Mouse (Mus musculus): ENCODE data around the gene Atp9a. TPM values are rescaled to one million over a fixed set of nuclear protein-coding genes. Genes with fewer than 3 reads are reported as not detected.
A peak's percentile ranks its signal among the peaks of the same experiment; 100 is the strongest.

Atp9a gene
- polyA plus RNA-seq, 1 experiment from 2014 or later = 15.0 TPM

DNA sequence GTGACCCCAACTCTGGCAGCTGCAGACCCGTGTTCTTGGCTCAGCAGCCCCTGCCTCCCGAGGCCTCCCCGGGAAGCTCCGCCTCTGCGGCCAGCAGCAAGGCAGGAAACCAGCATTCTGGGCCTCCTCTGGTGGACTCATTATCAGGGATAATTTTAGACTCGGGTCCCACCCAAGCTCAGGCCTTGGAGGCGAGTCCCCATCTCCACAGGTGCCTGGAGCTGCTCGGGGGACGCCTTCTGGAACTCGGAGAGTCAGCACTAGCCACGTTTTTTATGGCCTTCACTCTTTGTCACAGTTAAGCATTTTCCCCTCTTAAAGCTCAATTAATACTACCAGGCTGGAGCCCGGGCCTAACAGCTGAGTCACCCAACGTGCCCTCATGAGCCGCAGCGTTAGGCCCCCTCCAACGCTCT is 137.5 kb downstream of the Atp9a start:
- DNase-seq (ENCODE audit: low spot score) = no peak
- H3K27ac ChIP-seq = no peak overlapping the region

DNA sequence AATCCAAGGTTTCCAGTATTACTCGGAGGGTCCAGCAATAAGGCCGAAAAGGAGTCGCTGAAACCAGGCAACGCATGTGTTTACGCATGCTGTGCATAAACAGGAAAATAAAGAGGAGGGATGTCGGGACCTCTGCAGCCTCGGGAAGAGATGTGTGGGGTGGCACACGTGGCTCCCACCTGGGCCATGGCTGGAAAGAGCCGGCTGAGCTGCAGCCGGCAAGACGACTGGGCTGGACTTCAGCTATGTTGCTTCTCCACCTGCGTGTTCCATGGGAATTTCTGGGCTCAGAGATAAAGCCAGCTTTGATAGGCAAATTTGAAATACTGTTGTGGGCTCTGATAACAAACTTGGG is 139.8 kb downstream of the Atp9a start:
- no peak for TF ChIP-seq CTCF (IDR thresholded peaks at IDR 0.05; ENCODE audit: low read depth)
- H3K36me3 ChIP-seq (ENCODE audit: insufficient read depth, low read length) = no peaks in the 10 kb centered on the region
- H3K4me2 ChIP-seq (ENCODE audit: low read length) = no peak overlapping the region
- DNase-seq (ENCODE audit: low spot score) (no peak), ATAC-seq (replicated peaks; ENCODE audit: low FRiP score, low read depth) (no peak)
- no peak overlapping the region for H3K9ac ChIP-seq (ENCODE audit: low read depth, low read length)
- 27% methylated on average over 12 of the region's 12 CpGs for WGBS
- H3K27me3 ChIP-seq (ENCODE audit: insufficient read depth, low read length) = peaks cover 6% of the 10 kb centered on the region; the same call in 1 of the 2 replicates
- no peaks in the 10 kb centered on the region for H3K9me3 ChIP-seq (replicated peaks; ENCODE audit: low read length)
- H3K4me3 ChIP-seq (replicated peaks; ENCODE audit: low read depth, low read length) = no peak overlapping the region
- H3K4me1 ChIP-seq (replicated peaks; ENCODE audit: insufficient read depth, low read length) = peaks cover 6% of the 10 kb centered on the region; the same call in 1 of the 2 replicates
- H3K27ac ChIP-seq = no peak overlapping the region

More for the DNA sequence above, 137.5 kb downstream of the Atp9a start:
- H3K9me3 ChIP-seq (replicated peaks; ENCODE audit: low read length) = no peaks in the 10 kb centered on the region
- no peak for ATAC-seq (replicated peaks; ENCODE audit: low FRiP score, low read depth)
- H3K36me3 ChIP-seq (ENCODE audit: insufficient read depth, low read length) = no peaks in the 10 kb centered on the region
- WGBS = 22% methylated on average over 16 of the region's 16 CpGs
- peaks cover 6% of the 10 kb centered on the region; the same call in 1 of the 2 replicates for H3K4me1 ChIP-seq (replicated peaks; ENCODE audit: insufficient read depth, low read length)
- TF ChIP-seq CTCF (IDR thresholded peaks at IDR 0.05; ENCODE audit: low read depth) = no peak
- peaks cover 6% of the 10 kb centered on the region; the same call in 1 of the 2 replicates for H3K27me3 ChIP-seq (ENCODE audit: insufficient read depth, low read length)
- no peak overlapping the region for H3K4me3 ChIP-seq (replicated peaks; ENCODE audit: low read depth, low read length)
- no peak overlapping the region for H3K9ac ChIP-seq (ENCODE audit: low read depth, low read length)
- no peak overlapping the region for H3K4me2 ChIP-seq (ENCODE audit: low read length)

DNA sequence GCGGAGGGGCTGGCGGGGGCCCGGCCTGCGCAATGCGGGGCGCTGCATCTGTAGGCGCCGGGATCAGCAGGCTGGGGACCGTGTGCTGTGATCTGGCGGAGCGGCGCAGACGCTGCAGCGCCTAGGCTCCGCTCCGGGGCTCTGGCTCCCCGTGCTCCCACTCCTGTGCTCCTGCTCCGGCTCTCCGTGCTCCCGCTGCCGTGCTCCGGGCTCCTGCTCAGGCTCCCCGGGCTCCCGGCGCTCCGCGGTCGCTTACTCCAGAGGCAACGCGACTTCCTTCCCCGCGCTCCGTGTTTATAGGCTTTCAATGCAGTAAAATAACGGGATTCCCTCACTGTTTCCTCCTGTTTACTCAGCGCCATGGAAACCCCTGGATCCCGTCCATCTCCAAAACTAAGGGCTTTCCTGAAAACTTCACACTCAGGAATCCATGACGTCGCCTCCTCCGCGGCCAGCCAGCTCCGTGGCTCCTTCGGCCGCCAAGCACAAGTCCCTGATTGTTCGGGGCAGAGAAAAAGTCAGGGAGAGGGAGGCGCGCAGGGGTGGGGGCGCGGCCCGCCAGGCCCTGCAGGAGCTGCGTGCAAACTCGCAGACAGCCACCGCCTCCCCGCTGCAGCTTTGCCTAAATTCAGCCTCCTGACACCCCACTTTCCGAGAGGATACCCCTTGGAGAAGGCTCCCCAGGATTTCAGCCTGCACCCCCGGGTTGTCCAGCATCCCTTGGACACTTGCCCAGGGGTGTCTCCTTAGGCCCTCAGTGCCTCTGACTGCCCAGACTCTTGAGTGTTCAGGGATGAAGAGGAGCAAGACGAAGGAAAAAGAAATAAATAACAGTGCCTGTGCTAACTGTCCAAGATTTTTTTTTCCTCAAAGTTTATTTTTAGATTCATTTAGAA is 140.5 kb downstream of the Atp9a start, which contains the start of gene Nfatc2:
Nfatc2 (minus strand) TSS at position 167 of the 896 bp plus-strand sequence.
- ATAC-seq (replicated peaks; ENCODE audit: low FRiP score, low read depth) (peak; percentile 45; the same call in 1 of the 2 replicates), DNase-seq (ENCODE audit: low spot score) (peak; percentile 96)
- 1% methylated on average over 52 of the region's 56 CpGs for WGBS
- no peak for TF ChIP-seq CTCF (IDR thresholded peaks at IDR 0.05; ENCODE audit: low read depth)
- Histone ChIP-seq H3K9ac (ENCODE audit: low read depth, low read length) (peak within 1 kb of the TSS; percentile 32; the same call in 1 of the 2 replicates), H3K4me2 (ENCODE audit: low read length) (peak within 1 kb of the TSS; percentile 57), H3K36me3 (ENCODE audit: insufficient read depth, low read length) (no peaks in the 10 kb centered on the region), H3K4me3 (replicated peaks; ENCODE audit: low read depth, low read length) (peak within 1 kb of the TSS; percentile 32), H3K27me3 (ENCODE audit: insufficient read depth, low read length) (peaks cover 6% of the 10 kb centered on the region; the same call in 1 of the 2 replicates), H3K27ac (no peak within 1 kb of the TSS), H3K9me3 (replicated peaks; ENCODE audit: low read length) (no peaks in the 10 kb centered on the region), H3K4me1 (replicated peaks; ENCODE audit: insufficient read depth, low read length) (peaks cover 6% of the 10 kb centered on the region; the same call in 1 of the 2 replicates)

DNA sequence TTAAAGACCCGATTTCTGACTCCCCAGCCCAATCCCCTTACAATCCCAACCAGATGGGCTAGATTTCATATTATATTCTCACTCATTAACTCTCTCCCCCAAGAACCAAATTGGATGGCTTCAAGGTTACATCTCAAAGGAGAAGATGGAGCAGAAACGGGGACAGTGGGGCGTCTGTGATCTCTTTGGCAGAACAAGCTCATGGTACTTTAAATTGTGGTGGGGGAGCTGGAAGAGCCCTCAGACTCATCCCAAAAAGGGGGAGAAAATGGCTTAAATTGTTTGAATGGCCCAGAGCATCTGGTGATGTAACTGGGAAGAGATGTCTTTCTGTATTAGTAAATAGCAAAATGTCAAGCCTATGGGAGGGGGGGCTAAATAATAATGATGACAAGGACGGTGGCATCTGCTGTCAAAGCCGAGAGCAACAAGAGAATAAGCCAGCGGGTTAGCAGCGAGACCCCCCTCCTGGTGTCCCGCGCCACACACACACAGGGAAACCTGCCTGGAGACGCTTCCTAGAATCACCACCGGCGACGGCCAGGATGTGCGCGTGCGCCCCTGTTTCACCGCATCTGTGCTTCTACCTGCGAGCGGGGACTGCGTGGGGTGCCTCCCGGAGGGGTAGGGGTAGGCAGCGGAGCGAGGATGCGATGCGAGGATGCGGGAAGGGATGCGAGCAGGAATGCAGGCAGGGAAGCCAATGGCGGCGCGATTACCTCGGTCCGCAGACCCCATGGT is 141.3 kb downstream of the Atp9a start:
- WGBS = 2% methylated on average over 32 of the region's 32 CpGs

DNA sequence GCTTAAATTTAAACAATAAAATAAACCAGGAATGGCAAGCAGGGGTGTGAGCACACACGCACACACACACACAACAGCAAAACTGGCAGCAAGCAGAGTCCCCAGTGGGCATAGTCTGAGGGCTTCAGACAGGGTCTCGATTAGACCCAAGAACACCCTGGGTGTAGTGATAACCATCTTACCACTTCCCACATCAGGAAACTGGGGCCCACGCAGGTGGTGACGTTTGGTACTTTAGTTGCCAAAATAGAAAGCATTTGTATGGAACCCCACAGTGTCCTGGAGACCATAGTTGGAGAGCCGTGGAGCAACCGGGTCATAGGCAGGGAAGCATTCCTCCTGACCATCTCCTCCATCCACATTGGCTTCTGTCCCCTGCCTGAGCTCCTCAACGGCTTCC is 146.5 kb downstream of the Atp9a start:
- Histone ChIP-seq H3K4me2 (ENCODE audit: low read length) (no peak overlapping the region), H3K27me3 (ENCODE audit: insufficient read depth, low read length) (no peaks in the 10 kb centered on the region), H3K4me1 (replicated peaks; ENCODE audit: insufficient read depth, low read length) (no peaks in the 10 kb centered on the region), H3K9ac (ENCODE audit: low read depth, low read length) (no peak overlapping the region), H3K27ac (no peak overlapping the region), H3K9me3 (replicated peaks; ENCODE audit: low read length) (no peaks in the 10 kb centered on the region), H3K36me3 (ENCODE audit: insufficient read depth, low read length) (no peaks in the 10 kb centered on the region), H3K4me3 (replicated peaks; ENCODE audit: low read depth, low read length) (no peak overlapping the region)
- 76% methylated on average over 7 of the region's 7 CpGs for WGBS
- DNase-seq (ENCODE audit: low spot score) (no peak), ATAC-seq (replicated peaks; ENCODE audit: low FRiP score, low read depth) (no peak)
- TF ChIP-seq CTCF (IDR thresholded peaks at IDR 0.05; ENCODE audit: low read depth) = no peak

More for the DNA sequence above, 141.3 kb downstream of the Atp9a start:
- Histone ChIP-seq H3K27me3 (ENCODE audit: insufficient read depth, low read length) (peaks cover 6% of the 10 kb centered on the region; the same call in 1 of the 2 replicates), H3K27ac (no peak overlapping the region), H3K9ac (ENCODE audit: low read depth, low read length) (peak overlapping the region; percentile 32; the same call in 1 of the 2 replicates), H3K36me3 (ENCODE audit: insufficient read depth, low read length) (no peaks in the 10 kb centered on the region), H3K4me2 (ENCODE audit: low read length) (peak overlapping the region; percentile 57), H3K4me3 (replicated peaks; ENCODE audit: low read depth, low read length) (peak overlapping the region; percentile 32), H3K9me3 (replicated peaks; ENCODE audit: low read length) (no peaks in the 10 kb centered on the region), H3K4me1 (replicated peaks; ENCODE audit: insufficient read depth, low read length) (peaks cover 6% of the 10 kb centered on the region; the same call in 1 of the 2 replicates)
- TF ChIP-seq CTCF (IDR thresholded peaks at IDR 0.05; ENCODE audit: low read depth) = no peak
- ATAC-seq (replicated peaks; ENCODE audit: low FRiP score, low read depth) (no peak), DNase-seq (ENCODE audit: low spot score) (no peak)

DNA sequence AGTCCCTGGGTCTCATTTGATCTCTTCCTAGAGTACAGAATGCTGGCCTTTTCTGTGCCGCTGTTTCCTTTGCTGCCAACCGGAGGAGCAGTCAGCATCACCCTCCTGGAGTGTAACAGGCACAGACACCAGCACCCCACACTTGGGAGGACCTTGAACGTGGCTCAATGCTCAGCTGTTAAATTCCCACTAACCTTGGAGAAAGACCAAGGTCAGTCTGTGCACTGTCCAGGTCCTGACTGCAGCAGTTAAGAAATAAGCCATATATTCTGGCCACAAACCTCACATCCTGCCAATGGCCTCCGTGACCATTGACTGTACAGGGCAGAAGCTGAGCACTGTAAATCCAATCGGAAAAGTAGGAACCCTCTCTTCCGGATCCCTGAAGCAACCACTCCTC is 148.5 kb downstream of the Atp9a start:
- no peak overlapping the region for H3K9ac ChIP-seq (ENCODE audit: low read depth, low read length)
- no peak overlapping the region for H3K4me3 ChIP-seq (replicated peaks; ENCODE audit: low read depth, low read length)
- H3K27ac ChIP-seq = no peak overlapping the region
- ATAC-seq (replicated peaks; ENCODE audit: low FRiP score, low read depth) = no peak
- no peak for DNase-seq (ENCODE audit: low spot score)
- no peak for TF ChIP-seq CTCF (IDR thresholded peaks at IDR 0.05; ENCODE audit: low read depth)
- no peaks in the 10 kb centered on the region for H3K36me3 ChIP-seq (ENCODE audit: insufficient read depth, low read length)
- no peak overlapping the region for H3K4me2 ChIP-seq (ENCODE audit: low read length)
- H3K9me3 ChIP-seq (replicated peaks; ENCODE audit: low read length) = no peaks in the 10 kb centered on the region
- H3K27me3 ChIP-seq (ENCODE audit: insufficient read depth, low read length) = no peaks in the 10 kb centered on the region
- H3K4me1 ChIP-seq (replicated peaks; ENCODE audit: insufficient read depth, low read length) = peaks cover 11% of the 10 kb centered on the region; the same call in 1 of the 2 replicates
- WGBS = 79% methylated on average over 6 of the region's 6 CpGs
